Mouse (Mus musculus): ENCODE results near the gene Dhx37. TPM values are rescaled to one million over a fixed set of nuclear protein-coding genes. Genes with fewer than 3 reads are reported as not detected.

Dhx37 gene
- polyA plus RNA-seq, 1 experiment from 2014 or later, result 14.7 TPM

- ATAC-seq (ENCODE audit: insufficient number of reproducible peaks, insufficient read depth, low FRiP score, low TSS enrichment, low read depth), result no peak
- Histone ChIP-seq H3K27ac (peak overlapping the region; percentile 89), H3K9ac (peak overlapping the region; percentile 74), H3K36me3 (no peaks in the 10 kb centered on the region), H3K27me3 (no peaks in the 10 kb centered on the region), H3K9me3 (no peaks in the 10 kb centered on the region), H3K4me1 (peaks cover 21% of the 10 kb centered on the region), H3K4me2 (peak overlapping the region; percentile 82), H3K4me3 (peak overlapping the region; percentile 69)
- WGBS, result 2% methylated on average over 20 of the region's 20 CpGs
Observed at GRCm38 (mm10) chr5:125406322-125407016, 27.5 kb downstream of the Dhx37 start.

GRCm38 (mm10) chr5:125405546-125406248 lies 28.2 kb downstream of the Dhx37 start:
- H3K9ac ChIP-seq, result peak overlapping the region; percentile 75
- ATAC-seq (ENCODE audit: insufficient number of reproducible peaks, insufficient read depth, low FRiP score, low TSS enrichment, low read depth), result peak; percentile 73
- H3K4me2 ChIP-seq, result peak overlapping the region; percentile 82
- WGBS, result under 1% methylated on average over 31 of the region's 31 CpGs
- H3K27ac ChIP-seq, result peak overlapping the region; percentile 90
- H3K4me3 ChIP-seq, result peak overlapping the region; percentile 69
- no peaks in the 10 kb centered on the region for H3K9me3 ChIP-seq
- H3K4me1 ChIP-seq, result peaks cover 21% of the 10 kb centered on the region
- no peaks in the 10 kb centered on the region for H3K36me3 ChIP-seq
- H3K27me3 ChIP-seq, result no peaks in the 10 kb centered on the region

DNA sequence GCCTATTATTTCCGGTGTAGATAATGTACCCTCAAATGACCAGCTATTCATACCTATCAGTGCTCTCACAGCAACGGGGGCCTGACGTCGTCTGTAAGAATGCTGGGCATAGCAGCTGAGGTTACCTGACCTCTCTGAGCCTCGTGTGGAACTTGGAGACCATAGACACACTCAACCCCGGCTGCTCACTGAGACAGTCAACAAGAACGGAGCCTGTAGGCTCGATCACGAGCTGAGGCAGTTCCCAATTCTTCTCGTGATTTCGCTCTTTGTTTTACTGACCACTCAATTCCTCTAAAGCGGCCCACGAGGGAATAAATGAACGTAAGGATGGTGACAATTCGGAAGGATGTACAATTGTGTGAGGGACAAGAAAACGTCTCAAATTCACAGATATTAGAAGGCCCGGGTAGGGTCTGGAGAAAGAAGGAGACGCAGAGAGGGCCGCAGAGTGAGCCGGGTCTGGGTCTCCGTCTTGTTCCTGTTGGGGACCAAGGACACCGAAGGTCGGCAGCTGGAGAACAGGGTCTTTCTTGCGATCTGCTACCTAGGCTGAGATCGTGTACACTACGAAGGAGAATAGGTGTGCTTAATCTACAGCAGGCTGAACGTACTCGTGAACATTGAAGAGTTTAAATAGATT lies 28.9 kb downstream of the Dhx37 start:
- 0 out of 2 replicates have a peak, but pooled peaks have one; percentile 35 for ATAC-seq (ENCODE audit: insufficient number of reproducible peaks, insufficient read depth, low FRiP score, low TSS enrichment, low read depth)
- Histone ChIP-seq H3K27me3 (no peaks in the 10 kb centered on the region), H3K9me3 (no peaks in the 10 kb centered on the region), H3K4me1 (peaks cover 17% of the 10 kb centered on the region), H3K36me3 (no peaks in the 10 kb centered on the region), H3K4me2 (peak overlapping the region; percentile 82), H3K4me3 (peak overlapping the region; percentile 69), H3K9ac (peak overlapping the region; percentile 75), H3K27ac (peak overlapping the region; percentile 90)
- under 1% methylated on average over 28 of the region's 28 CpGs for WGBS

DNA sequence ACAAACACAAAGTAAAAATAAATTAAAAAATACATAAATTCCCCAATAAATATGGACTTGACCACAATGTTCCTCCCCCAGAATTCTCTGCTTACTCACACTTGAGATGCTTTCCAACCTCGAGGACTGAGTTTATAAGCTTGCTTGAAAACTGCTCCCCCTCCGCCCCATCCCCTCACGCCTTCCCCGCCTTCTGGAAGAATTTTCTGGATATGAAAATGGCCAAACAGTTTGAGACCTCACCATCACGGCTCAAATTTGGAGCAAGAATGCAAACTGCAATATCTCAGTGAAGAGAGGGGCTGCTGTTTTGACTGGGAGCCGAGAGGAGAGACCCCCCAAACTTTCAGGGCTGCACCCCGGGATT lies 29.4 kb downstream of the Dhx37 start:
- WGBS, result 2% methylated on average over 7 of the region's 7 CpGs
- Histone ChIP-seq H3K27me3 (no peaks in the 10 kb centered on the region), H3K27ac (peak overlapping the region; percentile 90), H3K4me1 (peaks cover 13% of the 10 kb centered on the region), H3K4me3 (peak overlapping the region; percentile 69), H3K9me3 (no peaks in the 10 kb centered on the region), H3K9ac (peak overlapping the region; percentile 75), H3K36me3 (no peaks in the 10 kb centered on the region), H3K4me2 (peak overlapping the region; percentile 82)
- ATAC-seq (ENCODE audit: insufficient number of reproducible peaks, insufficient read depth, low FRiP score, low TSS enrichment, low read depth), result no peak

- Histone ChIP-seq H3K36me3 (no peaks in the 10 kb centered on the region), H3K9ac (peak overlapping the region; percentile 57; the same call in 1 of the 2 replicates), H3K27me3 (no peaks in the 10 kb centered on the region), H3K4me2 (peak overlapping the region; percentile 82), H3K27ac (no peak overlapping the region), H3K4me3 (peak overlapping the region; percentile 69), H3K4me1 (peaks cover 13% of the 10 kb centered on the region), H3K9me3 (no peaks in the 10 kb centered on the region)
- no peak for ATAC-seq (ENCODE audit: insufficient number of reproducible peaks, insufficient read depth, low FRiP score, low TSS enrichment, low read depth)
- 13% methylated on average over 31 of the region's 31 CpGs for WGBS
Observed at GRCm38 (mm10) chr5:125403481-125404465, 30.1 kb downstream of the Dhx37 start.

- Histone ChIP-seq H3K36me3 (no peaks in the 10 kb centered on the region), H3K9me3 (no peaks in the 10 kb centered on the region), H3K4me2 (no peak overlapping the region), H3K27ac (no peak overlapping the region), H3K9ac (no peak overlapping the region), H3K4me1 (peaks cover 13% of the 10 kb centered on the region), H3K4me3 (no peak overlapping the region), H3K27me3 (no peaks in the 10 kb centered on the region)
- no peak for ATAC-seq (ENCODE audit: insufficient number of reproducible peaks, insufficient read depth, low FRiP score, low TSS enrichment, low read depth)
- WGBS, result 52% methylated on average over 6 of the region's 6 CpGs
Observed at GRCm38 (mm10) chr5:125402991-125403390, 30.9 kb downstream of the Dhx37 start.

GRCm38 (mm10) chr5:125402476-125402875 lies 31.4 kb downstream of the Dhx37 start:
- Histone ChIP-seq H3K4me3 (no peak overlapping the region), H3K27me3 (no peaks in the 10 kb centered on the region), H3K9ac (no peak overlapping the region), H3K36me3 (no peaks in the 10 kb centered on the region), H3K4me2 (no peak overlapping the region), H3K9me3 (no peaks in the 10 kb centered on the region), H3K27ac (no peak overlapping the region), H3K4me1 (peaks cover 11% of the 10 kb centered on the region)
- ATAC-seq (ENCODE audit: insufficient number of reproducible peaks, insufficient read depth, low FRiP score, low TSS enrichment, low read depth), result no peak
- WGBS, result 58% methylated on average over 10 of the region's 10 CpGs

DNA sequence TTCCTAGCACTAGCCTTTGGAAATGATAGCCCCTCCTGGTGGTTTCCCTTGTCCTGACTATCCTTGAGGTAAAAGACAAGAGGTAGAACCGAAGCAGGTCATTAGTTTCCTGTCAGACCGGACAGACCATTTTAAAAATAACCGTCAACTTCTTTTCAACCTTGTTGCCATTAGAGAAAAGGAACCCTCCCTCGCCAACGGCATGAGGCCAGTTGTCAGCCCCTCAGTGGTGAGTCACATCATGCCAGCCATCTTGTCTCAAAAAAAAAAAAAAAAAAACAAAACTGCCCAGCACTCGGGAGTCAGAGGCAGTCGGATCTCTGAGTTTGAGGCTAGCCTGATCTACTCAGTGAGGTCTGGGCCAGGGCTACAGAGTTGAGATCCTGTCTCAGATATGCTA lies 33.0 kb downstream of the Dhx37 start:
- H3K4me2 ChIP-seq, result no peak overlapping the region
- H3K9ac ChIP-seq, result no peak overlapping the region
- no peak for ATAC-seq (ENCODE audit: insufficient number of reproducible peaks, insufficient read depth, low FRiP score, low TSS enrichment, low read depth)
- H3K27me3 ChIP-seq, result no peaks in the 10 kb centered on the region
- WGBS, result 46% methylated on average over 7 of the region's 7 CpGs
- H3K36me3 ChIP-seq, result no peaks in the 10 kb centered on the region
- peaks cover 3% of the 10 kb centered on the region for H3K4me1 ChIP-seq
- H3K4me3 ChIP-seq, result no peak overlapping the region
- H3K9me3 ChIP-seq, result no peaks in the 10 kb centered on the region
- no peak overlapping the region for H3K27ac ChIP-seq

DNA sequence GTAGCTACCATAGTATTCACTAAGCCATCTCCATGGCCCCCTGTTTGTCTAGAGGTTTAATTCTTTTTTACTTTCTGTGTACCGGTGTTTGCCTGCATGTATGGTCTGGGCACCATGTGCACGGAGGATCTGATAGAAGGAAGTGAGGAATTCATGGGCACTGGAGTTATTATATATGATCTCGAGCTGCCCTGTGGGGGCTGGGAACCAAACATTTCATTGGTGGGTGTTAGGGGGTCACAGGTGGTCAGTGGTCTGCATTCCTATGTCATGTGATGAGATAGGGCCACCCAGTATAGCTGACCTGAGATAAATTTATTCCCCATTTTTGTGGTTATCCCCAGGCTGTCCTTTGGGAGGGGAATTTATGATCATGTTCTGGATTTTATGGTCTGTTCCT lies 38.9 kb downstream of the Dhx37 start:
- H3K9me3 ChIP-seq, result no peaks in the 10 kb centered on the region
- peaks cover 33% of the 10 kb centered on the region for H3K4me1 ChIP-seq
- H3K4me2 ChIP-seq, result peak overlapping the region; percentile 71
- H3K36me3 ChIP-seq, result no peaks in the 10 kb centered on the region
- ATAC-seq (ENCODE audit: insufficient number of reproducible peaks, insufficient read depth, low FRiP score, low TSS enrichment, low read depth), result no peak
- WGBS, result 48% methylated on average over 3 of the region's 3 CpGs
- H3K9ac ChIP-seq, result 0 out of 2 replicates have a peak overlapping the region, but pooled peaks have one; percentile 76
- H3K27me3 ChIP-seq, result no peaks in the 10 kb centered on the region
- peak overlapping the region; percentile 45; the same call in 1 of the 2 replicates for H3K4me3 ChIP-seq
- H3K27ac ChIP-seq, result peak overlapping the region; percentile 98

DNA sequence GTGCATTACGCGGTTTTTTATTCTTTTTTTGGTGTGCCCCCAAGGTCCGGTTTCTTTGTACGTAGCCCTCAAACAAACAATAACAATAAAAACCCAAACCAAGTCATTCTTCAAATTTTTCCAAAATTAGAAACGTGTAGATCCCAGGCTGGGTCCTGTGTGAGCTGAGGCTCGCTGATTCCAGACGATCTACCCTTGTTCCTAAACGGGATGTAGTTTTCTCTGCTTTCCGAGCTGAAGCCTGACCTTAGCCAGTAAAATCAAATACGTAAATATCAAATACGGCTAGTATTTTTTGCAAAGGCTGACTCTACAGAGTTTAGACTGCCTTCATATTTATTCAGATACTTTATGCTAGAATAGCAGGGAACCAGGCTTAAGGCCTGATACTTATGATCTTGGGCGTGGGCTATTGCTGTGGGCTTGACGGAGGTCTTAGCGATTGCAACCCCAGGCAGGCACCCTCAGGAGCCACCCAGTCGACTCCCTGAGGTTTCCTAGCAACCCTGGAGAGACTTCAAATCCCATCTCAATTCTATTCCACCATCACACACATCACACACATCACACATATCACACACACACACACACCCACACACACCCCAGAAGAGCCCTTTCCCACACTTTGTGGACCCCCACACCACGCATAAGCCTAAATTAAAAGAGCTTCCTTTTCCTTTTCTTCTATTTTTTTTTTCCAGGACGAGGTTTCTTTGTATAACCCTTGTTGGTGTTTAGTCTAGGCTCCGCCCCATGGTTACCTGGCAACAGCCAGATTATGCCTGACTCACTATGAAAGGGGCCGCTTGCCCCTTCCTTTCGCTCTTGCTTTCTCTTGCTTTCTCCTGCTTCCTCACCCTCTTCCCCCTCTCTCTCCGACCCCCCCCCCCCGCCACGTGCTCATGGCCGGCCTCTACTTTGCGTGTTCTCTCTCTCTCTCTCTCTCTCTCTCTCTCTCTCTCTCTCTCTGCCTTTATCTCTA lies 40.0 kb downstream of the Dhx37 start:
- H3K4me2 ChIP-seq, result peak overlapping the region; percentile 71
- H3K36me3 ChIP-seq, result no peaks in the 10 kb centered on the region
- H3K4me3 ChIP-seq, result peak overlapping the region; percentile 45
- 7% methylated on average over 23 of the region's 25 CpGs for WGBS
- peak overlapping the region; percentile 98 for H3K27ac ChIP-seq
- peaks cover 33% of the 10 kb centered on the region for H3K4me1 ChIP-seq
- peak; percentile 43; the same call in 1 of the 2 replicates for ATAC-seq (ENCODE audit: insufficient number of reproducible peaks, insufficient read depth, low FRiP score, low TSS enrichment, low read depth)
- H3K9me3 ChIP-seq, result no peaks in the 10 kb centered on the region
- no peaks in the 10 kb centered on the region for H3K27me3 ChIP-seq
- peak overlapping the region; percentile 76 for H3K9ac ChIP-seq
